Mouse (Mus musculus) spleen, adult 2 months (tissue): ENCODE measurements around the gene Erg. TPM values are rescaled to one million over a fixed set of nuclear protein-coding genes. Genes with fewer than 3 reads are reported as not detected.

Source experiments
- DNase-seq, 2 experiments: peaks; one replicate each; pipeline versions ENCODE4 v3.0.0 to v3.0.0-alpha.2; 2012 to 2021; ENCODE audit warnings: low spot score in 2 of 2, low read depth in 1 of 2
- H3K27ac ChIP-seq: fragments of 200-500 bp; 2 replicates; pipeline ENCODE4 v1.5.1; 2012; ENCODE audit warnings: low read length, inconsistent platforms; ENCODE audit not compliant: insufficient read depth
- H3K27me3 ChIP-seq: fragments of 200-500 bp; 2 replicates; pipeline ENCODE4 v1.6.1; 2012; ENCODE audit warnings: mild to moderate bottlenecking, moderate library complexity, low read length, inconsistent platforms; ENCODE audit not compliant: control insufficient read depth, insufficient read depth
- H3K36me3 ChIP-seq: fragments of 200-500 bp; 2 replicates; pipeline ENCODE4 v1.6.1; 2012; ENCODE audit warnings: mild to moderate bottlenecking, low read length, inconsistent platforms; ENCODE audit not compliant: control insufficient read depth, insufficient read depth
- H3K4me1 ChIP-seq: fragments of 200-500 bp; 2 replicates; pipeline ENCODE4 v1.6.1; 2011; ENCODE audit warnings: inconsistent platforms; ENCODE audit not compliant: control insufficient read depth, insufficient read depth, insufficient read length
- H3K4me3 ChIP-seq: fragments of 200-500 bp; 2 replicates; pipeline ENCODE4 v1.5.1; 2011; ENCODE audit warnings: mild to moderate bottlenecking, inconsistent platforms; ENCODE audit not compliant: insufficient read depth, insufficient read length; ENCODE audit errors: extremely low read depth
- CTCF ChIP-seq: fragments of 200-500 bp; IDR thresholded peaks from 2 replicates; pipeline ENCODE4 v1.5.1; 2011; ENCODE audit warnings: mild to moderate bottlenecking, inconsistent platforms; ENCODE audit not compliant: insufficient read depth, insufficient read length, insufficient replicate concordance; ENCODE audit errors: extremely low read depth
- POLR2A ChIP-seq: fragments of 200-500 bp; IDR thresholded peaks from 2 replicates; pipeline ENCODE4 v1.6.1; 2011; ENCODE audit warnings: low read depth, low read length, inconsistent platforms
- WGBS: fragments of 180-500 bp; shearing (Covaris S2); methylation state at CpG from one replicate; pipeline ENCODE4 v1.1.7; 2018; 5-methylcytosine and 5-hydroxymethylcytosine counted together
- polyA plus RNA-seq: library from polyadenylated mRNA; depleted of rRNA; stranded (reverse); fragments of >200 nt; gene quantifications from 2 replicates; pipeline ENCODE4 v1.2.3, GENCODE M21; 2012

The Erg gene
- polyA plus RNA-seq, 1 experiment = 7.1 TPM

- no peak for DNase-seq
- TF ChIP-seq CTCF = no peak
- TF ChIP-seq POLR2A = no peak
- Histone ChIP-seq H3K4me1 (peaks cover 4% of the 10 kb centered on the region; the same call in 1 of the 2 replicates), H3K4me3 (no peak overlapping the region), H3K27ac (no peak overlapping the region), H3K36me3 (no peaks in the 10 kb centered on the region), H3K27me3 (no peaks in the 10 kb centered on the region)
- 33% methylated on average over 9 of the region's 9 CpGs for WGBS
Observed at GRCm38 (mm10) chr16:95448643-95449360, 137.6 kb downstream of the Erg start.

DNA sequence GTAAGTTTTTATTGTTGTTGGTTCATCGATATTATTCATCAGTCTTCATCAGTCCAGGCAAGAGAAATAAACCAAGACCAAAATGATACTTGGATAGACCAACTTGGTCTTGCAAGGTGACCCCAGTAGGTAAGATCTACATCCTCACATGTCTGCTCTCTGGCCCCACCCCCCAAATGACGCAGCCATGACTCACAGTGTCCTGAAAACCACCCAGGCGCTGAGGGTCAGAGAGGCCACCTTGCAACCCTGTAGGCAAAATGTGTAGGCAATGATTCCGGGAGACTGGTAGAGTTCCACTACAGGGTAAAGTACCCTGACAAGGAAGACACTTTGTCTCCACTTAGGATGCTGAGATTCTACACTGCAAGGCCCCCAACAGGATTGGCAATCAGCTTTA, 138.5 kb downstream of the Erg start:
- TF ChIP-seq POLR2A (no peak), CTCF (no peak)
- WGBS = 47% methylated on average over 4 of the region's 4 CpGs
- H3K36me3 ChIP-seq = no peaks in the 10 kb centered on the region
- no peak for DNase-seq
- H3K4me1 ChIP-seq = peaks cover 2% of the 10 kb centered on the region; the same call in 1 of the 2 replicates
- H3K27me3 ChIP-seq = no peaks in the 10 kb centered on the region
- H3K4me3 ChIP-seq = no peak overlapping the region
- H3K27ac ChIP-seq = no peak overlapping the region

- H3K4me1 ChIP-seq = peaks cover 2% of the 10 kb centered on the region; the same call in 1 of the 2 replicates
- H3K36me3 ChIP-seq = no peaks in the 10 kb centered on the region
- no peaks in the 10 kb centered on the region for H3K27me3 ChIP-seq
- 0 out of 2 replicates have a peak overlapping the region, but pooled peaks have one; percentile 3 for H3K27ac ChIP-seq
- 35% methylated on average over 2 of the region's 2 CpGs for WGBS
- no peak for TF ChIP-seq CTCF
- no peak for TF ChIP-seq POLR2A
- H3K4me3 ChIP-seq = no peak overlapping the region
- no peak for DNase-seq
Observed at GRCm38 (mm10) chr16:95446368-95446767, 140.0 kb downstream of the Erg start.

- Histone ChIP-seq H3K4me1 (no peaks in the 10 kb centered on the region; the same call in 1 of the 2 replicates), H3K4me3 (no peak overlapping the region), H3K27me3 (no peaks in the 10 kb centered on the region), H3K36me3 (no peaks in the 10 kb centered on the region), H3K27ac (no peak overlapping the region)
- 34% methylated on average over 4 of the region's 4 CpGs for WGBS
- TF ChIP-seq POLR2A (no peak), CTCF (no peak)
- no peak for DNase-seq
Observed at GRCm38 (mm10) chr16:95442023-95442422, 144.4 kb downstream of the Erg start.

DNA sequence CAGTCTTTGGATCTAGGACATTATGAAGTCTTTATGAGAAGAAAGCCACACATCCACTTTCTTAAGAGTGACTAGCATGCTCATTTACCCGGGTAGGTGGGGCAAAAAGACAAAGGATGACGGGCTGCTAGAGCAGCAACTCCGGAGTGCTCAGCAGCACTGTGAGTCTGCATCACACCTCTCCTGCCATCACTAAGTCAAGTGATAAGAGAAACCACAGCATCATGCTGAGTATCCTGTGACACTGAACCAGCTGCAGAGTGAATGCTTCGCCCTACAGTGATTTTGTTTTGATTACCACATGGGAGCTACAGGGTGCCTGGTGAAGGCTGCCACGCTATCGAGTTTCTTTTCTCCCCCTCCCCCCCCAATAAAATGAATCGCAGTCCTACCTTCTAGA, 145.2 kb downstream of the Erg start:
- DNase-seq = no peak
- 16% methylated on average over 7 of the region's 7 CpGs for WGBS
- Histone ChIP-seq H3K27ac (no peak overlapping the region), H3K4me3 (no peak overlapping the region), H3K27me3 (no peaks in the 10 kb centered on the region), H3K36me3 (no peaks in the 10 kb centered on the region), H3K4me1 (no peaks in the 10 kb centered on the region; the same call in 1 of the 2 replicates)
- no peak for TF ChIP-seq CTCF
- no peak for TF ChIP-seq POLR2A

GRCm38 (mm10) chr16:95440334-95440733, 146.1 kb downstream of the Erg start:
- Histone ChIP-seq H3K36me3 (no peaks in the 10 kb centered on the region), H3K4me3 (no peak overlapping the region), H3K4me1 (no peaks in the 10 kb centered on the region; the same call in 1 of the 2 replicates), H3K27me3 (no peaks in the 10 kb centered on the region), H3K27ac (no peak overlapping the region)
- no peak for TF ChIP-seq POLR2A
- TF ChIP-seq CTCF = no peak
- WGBS = 27% methylated on average over 7 of the region's 7 CpGs
- DNase-seq = no peak

GRCm38 (mm10) chr16:95439794-95440193, 146.6 kb downstream of the Erg start:
- 19% methylated on average over 8 of the region's 8 CpGs for WGBS
- Histone ChIP-seq H3K4me1 (no peaks in the 10 kb centered on the region; the same call in 1 of the 2 replicates), H3K27me3 (no peaks in the 10 kb centered on the region), H3K4me3 (no peak overlapping the region), H3K27ac (0 out of 2 replicates have a peak overlapping the region, but pooled peaks have one; percentile 24), H3K36me3 (no peaks in the 10 kb centered on the region)
- no peak for TF ChIP-seq POLR2A
- no peak for TF ChIP-seq CTCF
- DNase-seq = no peak
